Mouse (Mus musculus) G1E (cell line): Measurements from ENCODE around the gene Gpc5. TPM values are rescaled to one million over a fixed set of nuclear protein-coding genes. Genes with fewer than 3 reads are reported as not detected.

Experiments
- ATAC-seq: 2 replicates; pipeline ENCODE4 v1.8.0; 2016; ENCODE audit warnings: mild to moderate bottlenecking; ENCODE audit not compliant: insufficient number of reproducible peaks, poor library complexity, low FRiP score, severe bottlenecking; ENCODE audit errors: extremely low read depth
- DNase-seq: peaks from one replicate; pipeline ENCODE4 v3.0.0; 2012; ENCODE audit warnings: low spot score
- H3K27me3 ChIP-seq: 2 replicates; pipeline ENCODE4 v1.6.1; 2012; ENCODE audit warnings: mild to moderate bottlenecking, low read length, inconsistent platforms; ENCODE audit not compliant: insufficient read depth
- H3K36me3 ChIP-seq: replicated peaks from 2 replicates; pipeline ENCODE3; 2012; ENCODE audit warnings: mild to moderate bottlenecking, inconsistent platforms
- H3K4me1 ChIP-seq: 2 replicates; pipeline ENCODE4 v1.6.1; 2012; ENCODE audit warnings: low read depth, low read length, inconsistent platforms, mixed read lengths; ENCODE audit not compliant: insufficient read depth
- H3K4me3 ChIP-seq: 2 replicates; pipeline ENCODE4 v1.5.1; 2012; ENCODE audit warnings: low read depth, mild to moderate bottlenecking, inconsistent platforms, low read length, moderate library complexity, mixed read lengths
- H3K9me3 ChIP-seq: replicated peaks from 2 replicates; pipeline ENCODE4 v1.6.1; 2012; ENCODE audit warnings: inconsistent platforms
- CTCF ChIP-seq: IDR thresholded peaks from 2 replicates; pipeline ENCODE4 v1.5.1; 2012; ENCODE audit warnings: low read depth, low read length, inconsistent platforms, mixed read lengths
- GATA1 ChIP-seq: IDR thresholded peaks from 2 replicates; pipeline ENCODE4 v1.6.1; 2012; ENCODE audit warnings: borderline replicate concordance, low read length, inconsistent platforms, mixed read lengths
- GATA2 ChIP-seq: IDR thresholded peaks from 2 replicates; pipeline ENCODE4 v1.6.1; 2012; ENCODE audit warnings: low read depth, low read length, inconsistent platforms, borderline replicate concordance
- POLR2AphosphoS5 ChIP-seq: IDR thresholded peaks from 2 replicates; pipeline ENCODE4 v1.6.1; 2012; ENCODE audit warnings: low read depth, low read length, inconsistent platforms; ENCODE audit not compliant: insufficient replicate concordance
- TAL1 ChIP-seq: conservative IDR thresholded peaks from 2 replicates; pipeline ENCODE4 v1.6.1; 2012; ENCODE audit warnings: low read depth, low read length, inconsistent platforms, mixed read lengths
- polyA plus RNA-seq: library from polyadenylated mRNA; stranded (reverse); fragments of >175 nt; gene quantifications from 2 replicates; pipeline ENCODE4 v1.2.3, GENCODE M21; 2012
- total RNA-seq, 2 experiments: library from RNA; stranded (forward) in 1 of 2; stranded (reverse) in 1 of 2; fragments of 200-1000 nt in 1 of 2; fragments of >200 nt in 1 of 2; fragmentation: Nextera tagmentation in 1 of 2; gene quantifications; 2 replicates each; pipeline ENCODE4 v1.2.3; 2014 to 2017

Gpc5 gene
- total and polyA plus RNA-seq, 3 experiments: 0.16 TPM; not detected in 2

DNA sequence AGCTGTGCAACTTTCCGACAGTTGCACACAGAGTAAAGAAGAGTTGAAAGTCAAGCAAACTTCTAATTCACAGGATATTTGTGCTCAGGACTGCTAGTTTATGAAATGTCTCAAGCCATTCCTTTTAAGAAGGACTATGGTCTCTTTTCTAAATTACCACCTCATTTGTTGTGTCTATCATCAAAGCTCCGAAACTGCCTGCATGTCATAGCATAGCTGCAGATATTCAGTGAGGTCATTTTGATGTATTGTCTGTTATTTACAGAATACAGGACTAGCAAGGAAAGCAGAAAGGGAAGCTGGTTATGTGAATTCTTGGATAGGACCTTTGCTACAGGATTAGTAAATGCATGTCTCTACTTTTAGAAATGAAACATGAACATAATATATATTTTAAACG is 1246.4 kb downstream of the Gpc5 start:
- Histone ChIP-seq H3K27me3 (no peaks in the 10 kb centered on the region), H3K36me3 (no peaks in the 10 kb centered on the region), H3K4me3 (no peak overlapping the region), H3K4me1 (no peaks in the 10 kb centered on the region), H3K9me3 (peaks cover 4% of the 10 kb centered on the region; the same call in 1 of the 2 replicates)
- no peak for DNase-seq
- no peak for ATAC-seq
- TF ChIP-seq GATA2 (no peak), CTCF (no peak), TAL1 (no peak)

DNA sequence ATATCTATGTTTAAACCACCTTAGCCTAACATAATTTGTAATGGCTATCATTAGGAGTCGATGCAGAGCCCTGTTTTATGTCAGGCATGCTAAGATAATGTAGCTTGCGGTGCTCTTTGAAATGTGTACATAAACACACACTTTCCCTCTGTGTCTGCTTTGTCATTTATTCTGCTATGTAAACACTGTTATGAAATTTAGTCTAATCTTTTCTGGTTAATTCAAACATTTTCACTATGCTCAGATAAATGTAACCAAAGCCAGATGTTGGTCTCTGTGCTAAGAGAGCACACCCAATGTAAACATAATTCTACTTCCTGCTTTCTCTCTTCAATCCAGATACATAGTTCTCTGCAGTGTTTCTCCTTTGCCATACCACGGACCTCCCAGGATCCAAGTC is 1256.5 kb downstream of the Gpc5 start:
- no peaks in the 10 kb centered on the region for H3K27me3 ChIP-seq
- H3K9me3 ChIP-seq: peaks cover 9% of the 10 kb centered on the region; the same call in 1 of the 2 replicates
- H3K4me3 ChIP-seq: no peak overlapping the region
- ATAC-seq: no peak
- TF ChIP-seq TAL1: no peak
- TF ChIP-seq POLR2AphosphoS5: no peak
- no peak for TF ChIP-seq CTCF
- no peak for TF ChIP-seq GATA2
- TF ChIP-seq GATA1: no peak
- H3K4me1 ChIP-seq: no peaks in the 10 kb centered on the region
- DNase-seq: no peak
- no peaks in the 10 kb centered on the region for H3K36me3 ChIP-seq

DNA sequence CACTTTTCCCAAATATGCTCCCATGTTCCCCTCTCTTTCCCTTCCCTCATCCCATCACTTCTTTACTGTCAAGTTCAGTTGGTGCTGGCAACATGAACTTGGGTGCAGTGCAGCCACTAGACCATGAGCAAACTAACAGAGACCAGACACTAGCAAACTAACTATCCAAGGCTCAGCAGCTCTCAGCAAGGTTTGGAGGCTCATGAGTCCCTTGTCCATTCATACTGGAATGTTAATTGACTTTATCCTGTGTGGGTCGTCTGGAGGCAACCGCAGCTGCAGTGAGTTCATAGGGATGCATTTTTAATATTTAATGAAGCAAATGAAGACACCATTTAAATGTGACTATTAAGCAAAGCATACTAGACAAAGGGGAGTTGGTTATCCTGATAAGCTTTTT is 1292.6 kb downstream of the Gpc5 start:
- no peak for ATAC-seq

DNA sequence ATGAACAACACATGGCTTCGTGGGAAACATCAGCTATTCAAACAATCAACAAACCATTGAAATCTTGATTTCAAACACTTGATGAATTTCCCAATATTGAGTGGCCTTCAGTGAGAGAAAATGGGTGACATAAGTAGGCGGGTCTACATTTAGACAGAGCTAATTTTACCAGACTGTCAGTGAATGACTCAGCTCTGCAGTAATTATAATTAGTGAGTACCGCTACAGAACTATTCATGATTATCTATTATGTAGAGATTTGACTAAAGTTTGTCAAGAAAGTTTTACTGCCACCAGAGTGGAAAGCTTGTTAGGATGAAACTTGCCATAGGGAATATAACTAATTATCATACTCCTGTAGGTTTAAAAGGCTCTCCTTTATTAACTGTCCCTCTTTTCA is 1323.5 kb downstream of the Gpc5 start:
- ATAC-seq: no peak
- no peak for DNase-seq
- no peaks in the 10 kb centered on the region for H3K36me3 ChIP-seq
- no peaks in the 10 kb centered on the region for H3K27me3 ChIP-seq
- no peaks in the 10 kb centered on the region for H3K4me1 ChIP-seq
- no peak for TF ChIP-seq POLR2AphosphoS5
- TF ChIP-seq TAL1: no peak
- TF ChIP-seq GATA1: no peak
- no peak for TF ChIP-seq GATA2
- H3K9me3 ChIP-seq: peaks cover 3% of the 10 kb centered on the region
- H3K4me3 ChIP-seq: no peak overlapping the region

More for the DNA sequence above, 1292.6 kb downstream of the Gpc5 start:
- no peak overlapping the region for H3K4me3 ChIP-seq
- H3K36me3 ChIP-seq: no peaks in the 10 kb centered on the region
- no peak for TF ChIP-seq GATA2
- TF ChIP-seq TAL1: no peak
- TF ChIP-seq GATA1: no peak
- no peak for TF ChIP-seq CTCF
- TF ChIP-seq POLR2AphosphoS5: no peak
- no peaks in the 10 kb centered on the region for H3K4me1 ChIP-seq
- DNase-seq: no peak
- H3K9me3 ChIP-seq: peaks cover 7% of the 10 kb centered on the region
- H3K27me3 ChIP-seq: no peaks in the 10 kb centered on the region

DNA sequence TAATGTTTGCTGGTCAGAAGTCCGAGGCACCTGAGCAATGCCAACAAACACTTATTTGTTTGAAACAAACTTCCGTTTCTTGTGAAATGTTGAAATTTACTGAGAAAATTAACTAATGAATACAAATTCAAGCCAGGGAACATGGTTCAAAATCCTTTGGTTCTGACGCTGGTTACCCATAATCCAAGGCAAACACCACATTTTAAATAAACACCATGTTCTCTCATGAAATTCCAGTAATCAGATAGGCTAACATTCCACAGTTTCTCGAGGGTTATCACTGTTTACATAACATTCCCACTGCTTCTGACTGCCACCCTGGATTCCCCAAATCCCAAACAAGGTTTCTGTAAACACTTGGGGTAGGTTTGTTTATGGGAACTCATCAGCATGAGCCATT is 1356.2 kb downstream of the Gpc5 start:
- TF ChIP-seq CTCF (no peak), GATA2 (no peak), TAL1 (no peak), GATA1 (no peak), POLR2AphosphoS5 (no peak)
- H3K27me3 ChIP-seq: no peaks in the 10 kb centered on the region
- ATAC-seq (no peak), DNase-seq (no peak)
- no peak overlapping the region for H3K4me3 ChIP-seq
- H3K9me3 ChIP-seq: peaks cover 9% of the 10 kb centered on the region
- no peaks in the 10 kb centered on the region for H3K36me3 ChIP-seq
- no peaks in the 10 kb centered on the region for H3K4me1 ChIP-seq

DNA sequence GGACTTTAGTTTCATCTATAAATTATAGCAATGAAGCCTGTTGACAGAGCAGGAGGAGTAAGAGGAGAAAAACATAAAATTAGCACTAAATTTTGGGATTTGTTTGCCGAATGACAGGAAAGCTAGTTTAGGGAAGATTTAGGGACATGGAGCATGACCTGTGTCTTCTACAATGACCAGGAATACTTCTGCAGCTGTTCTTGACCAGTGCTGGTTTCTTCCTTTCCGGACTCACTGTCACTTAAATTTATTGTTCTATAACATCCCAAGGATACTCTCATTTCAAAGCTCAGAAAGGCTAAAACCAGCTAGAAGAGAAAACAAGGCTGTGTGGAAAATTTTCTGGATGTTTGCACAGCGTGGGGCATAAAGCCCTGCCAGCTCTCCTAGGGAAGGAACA is 1361.3 kb downstream of the Gpc5 start:
- Histone ChIP-seq H3K27me3 (no peaks in the 10 kb centered on the region), H3K9me3 (peaks cover 10% of the 10 kb centered on the region), H3K4me1 (no peaks in the 10 kb centered on the region), H3K4me3 (no peak overlapping the region), H3K36me3 (no peaks in the 10 kb centered on the region)
- ATAC-seq: no peak
- TF ChIP-seq POLR2AphosphoS5: no peak
- no peak for TF ChIP-seq TAL1
- no peak for TF ChIP-seq CTCF
- no peak for TF ChIP-seq GATA1
- no peak for TF ChIP-seq GATA2
- no peak for DNase-seq

DNA sequence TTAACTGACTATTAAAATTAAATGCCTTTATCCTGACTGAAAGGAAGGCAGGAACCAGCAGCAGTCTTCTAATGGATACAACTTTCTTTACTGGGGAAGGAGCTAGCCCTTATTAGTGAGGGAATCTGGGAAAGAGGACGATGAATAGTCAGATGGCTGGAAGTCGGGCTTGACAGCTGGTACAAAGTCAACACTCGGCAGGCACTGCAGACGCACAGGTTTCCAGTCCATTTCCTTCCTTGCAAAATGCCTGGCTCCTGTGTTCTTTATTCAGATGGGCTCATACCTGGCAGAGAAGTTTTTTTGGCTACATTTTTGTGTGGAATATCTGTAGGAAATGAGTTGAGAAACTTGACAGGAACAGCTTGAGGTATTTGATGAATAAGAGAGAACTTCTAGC is 1364.2 kb downstream of the Gpc5 start:
- no peak for DNase-seq
- TF ChIP-seq POLR2AphosphoS5 (no peak), GATA1 (no peak), TAL1 (no peak), GATA2 (no peak), CTCF (no peak)
- Histone ChIP-seq H3K4me1 (no peaks in the 10 kb centered on the region), H3K27me3 (no peaks in the 10 kb centered on the region), H3K9me3 (peaks cover 7% of the 10 kb centered on the region), H3K4me3 (no peak overlapping the region), H3K36me3 (no peaks in the 10 kb centered on the region)
- ATAC-seq: no peak
